Mouse (Mus musculus) heart, postnatal 36 days (tissue): ENCODE measurements around the gene Spc25. TPM values are rescaled to one million over a fixed set of nuclear protein-coding genes. Genes with fewer than 3 reads are reported as not detected.

Experiments
- DNase-seq, 2 experiments: peaks; one replicate each; pipeline ENCODE4 v3.0.0; 2021 to 2022
- intact Hi-C: fragments of 180-260 bp; cut with DNase I; formaldehyde crosslinking; loops from one replicate; pipeline ENCODE4 v1.15.1; 2025
- total RNA-seq, 2 experiments: library from RNA; stranded (reverse); gene quantifications; 2 replicates each; pipeline ENCODE4 v1.2.3; 2021

Gene Spc25
- total RNA-seq, 2 experiments from 2014 or later = 0.92 to 1.3 TPM

- no peak for DNase-seq
- intact Hi-C loops = no loop called here
These were observed 17.3 kb downstream of the Spc25 start for GRCm38 (mm10) chr2:69188732-69189131.

GRCm38 (mm10) chr2:69187990-69188389, 18.0 kb downstream of the Spc25 start:
- intact Hi-C loops = no loop called here
- DNase-seq = no peak

GRCm38 (mm10) chr2:69179721-69180120, 26.3 kb downstream of the Spc25 start:
- no peak for DNase-seq
- intact Hi-C loops = no loop called here

GRCm38 (mm10) chr2:69175296-69175695, 30.7 kb downstream of the Spc25 start:
- DNase-seq = no peak
- intact Hi-C loops = no loop called here

- intact Hi-C loops = no loop called here
- DNase-seq = no peak
These were observed 35.5 kb downstream of the Spc25 start for GRCm38 (mm10) chr2:69170395-69171077.

- intact Hi-C loops = no loop called here
- no peak for DNase-seq
These were observed 47.1 kb downstream of the Spc25 start for GRCm38 (mm10) chr2:69158907-69159306.

GRCm38 (mm10) chr2:69156283-69156682, 49.7 kb downstream of the Spc25 start:
- no peak for DNase-seq
- intact Hi-C loops = no loop called here

GRCm38 (mm10) chr2:69155861-69156260, 50.1 kb downstream of the Spc25 start:
- no peak for DNase-seq
- intact Hi-C loops = no loop called here

GRCm38 (mm10) chr2:69150841-69151240, 55.2 kb downstream of the Spc25 start:
- DNase-seq = no peak
- intact Hi-C loops = no loop called here

GRCm38 (mm10) chr2:69149154-69149553, 56.8 kb downstream of the Spc25 start:
- intact Hi-C loops = no loop called here
- peak in 1 of 2 experiments; percentile 20 for DNase-seq

GRCm38 (mm10) chr2:69148691-69149090, 57.3 kb downstream of the Spc25 start:
- DNase-seq = no peak
- intact Hi-C loops = no loop called here

Other genes starting within 250 kb of the Spc25 start
- gene Nostrin, start 70.4 kb downstream of the Spc25 start, total RNA-seq = 1 to 10 TPM; 4.6 to 5.2 TPM
- not detected for gene G6pc2, start 4.9 kb upstream of the Spc25 start, total RNA-seq
- not detected for gene Abcb11, start 136.4 kb upstream of the Spc25 start, total RNA-seq
- gene Dhrs9, start 174.3 kb upstream of the Spc25 start, total RNA-seq = under 1 TPM; 0.11 to 0.19 TPM